Mouse (Mus musculus) embryo, embryonic 11.5 days (tissue): ENCODE data around the gene Zfp770.
"Not testable (repeated sequence)": the region's sequence is repeated elsewhere in the genome, so short reads cannot be mapped to it uniquely, and the experiment has no call there.

Source experiments
- DNase-seq: peaks from one replicate; pipeline ENCODE4 v3.0.0-alpha.2; 2012; ENCODE audit warnings: low read depth, low spot score

The Zfp770 gene

GRCm38 (mm10) chr2:114200932-114201559 is at the start of gene Zfp770:
Gene Zfp770 (minus strand): TSS chr2:114201469.
- peak; percentile 82 for DNase-seq

GRCm38 (mm10) chr2:114249440-114249839 is 48.2 kb upstream of the Zfp770 start:
- no peak for DNase-seq

DNA sequence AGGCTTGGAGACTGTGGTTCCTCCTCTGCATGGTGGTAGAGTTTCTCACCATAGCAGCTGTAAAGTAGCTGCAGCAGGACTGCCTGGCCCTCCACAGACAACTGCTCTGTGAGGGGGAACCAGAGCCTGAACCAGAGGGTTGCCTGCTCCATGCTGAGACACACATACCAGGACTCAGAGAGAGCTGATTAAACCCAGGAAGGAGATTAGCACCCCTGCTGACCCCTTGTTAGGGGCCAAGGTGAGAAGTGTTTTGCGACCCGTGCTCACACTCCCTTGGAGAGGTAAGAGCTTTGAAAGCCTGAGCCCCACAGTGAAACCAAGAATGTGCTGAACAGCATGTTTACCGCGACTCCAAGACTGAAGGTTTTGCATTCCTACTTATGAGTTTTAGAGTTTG is 36.4 kb upstream of the Zfp770 start:
- no peak for DNase-seq

DNA sequence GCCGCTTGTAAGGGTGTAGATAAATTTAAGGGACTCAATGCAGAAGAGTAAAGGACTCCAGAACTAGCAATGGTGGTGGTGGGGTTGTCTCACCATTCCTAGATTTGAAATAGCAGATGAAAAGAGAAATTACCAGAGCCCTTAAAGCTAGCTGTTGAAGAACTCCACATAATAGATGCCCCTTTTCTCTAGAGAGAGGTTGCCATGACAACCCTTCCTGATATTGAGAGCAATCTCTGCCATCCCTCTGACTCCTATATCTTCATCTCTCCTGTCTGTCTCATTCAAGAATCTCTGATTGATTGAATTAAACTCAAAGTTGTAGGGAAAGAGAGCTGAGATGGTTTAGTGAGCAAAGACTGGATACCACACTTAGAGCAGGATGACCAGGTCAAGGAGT is 35.3 kb upstream of the Zfp770 start:
- DNase-seq, result no peak

GRCm38 (mm10) chr2:114235584-114235983 is 34.3 kb upstream of the Zfp770 start:
- DNase-seq, result no peak

DNA sequence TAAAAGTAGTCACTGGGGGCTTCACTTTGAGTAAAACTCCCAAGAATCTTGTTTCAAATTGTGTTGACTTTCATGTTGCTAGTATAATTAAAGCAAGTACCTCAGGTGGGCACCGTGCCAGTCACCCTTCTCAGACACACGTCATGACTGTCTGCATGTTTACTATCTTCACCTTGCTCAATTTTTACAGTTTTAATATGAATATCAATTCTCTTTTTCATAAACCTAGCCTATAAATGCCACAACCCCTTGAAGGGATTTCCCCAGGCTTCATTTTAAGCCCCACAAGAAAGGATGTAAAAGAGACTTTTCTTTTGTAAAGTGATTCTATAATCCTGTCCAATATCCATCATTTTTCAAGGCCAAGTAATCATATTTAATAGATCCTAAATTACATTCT is 30.0 kb upstream of the Zfp770 start:
- DNase-seq, result no peak

DNA sequence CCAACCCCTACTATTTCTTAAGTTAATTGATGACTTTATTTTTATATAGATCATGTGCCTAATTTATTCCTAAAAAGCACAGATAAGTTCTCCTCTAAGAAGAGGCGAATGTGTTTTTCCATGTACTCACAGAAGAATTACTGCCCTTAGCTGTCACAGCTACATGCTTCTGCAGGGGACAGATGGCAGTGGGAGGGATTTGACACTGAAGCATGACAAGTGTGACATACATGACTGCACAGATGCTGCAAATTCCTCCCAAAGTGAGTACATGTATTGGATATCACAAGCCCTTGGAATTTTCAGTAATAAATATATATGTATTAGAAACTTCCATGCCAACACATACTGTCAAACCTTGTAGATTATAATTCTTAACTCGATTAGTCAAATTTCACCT is 27.4 kb upstream of the Zfp770 start:
- DNase-seq, result no peak

GRCm38 (mm10) chr2:114205036-114205435 is 3.8 kb upstream of the Zfp770 start:
- no peak for DNase-seq

- DNase-seq, result no peak
Observed at GRCm38 (mm10) chr2:114201574-114201973, 305 bp upstream of the Zfp770 start.

- no peak for DNase-seq
Observed at GRCm38 (mm10) chr2:114196421-114196820, 4.8 kb downstream of the Zfp770 start.

- not testable (repeated sequence) for DNase-seq
Observed at GRCm38 (mm10) chr2:114186924-114187323, 14.3 kb downstream of the Zfp770 start, which contains the start of gene Aqr. Gene Aqr (minus strand): TSS chr2:114187024.

DNA sequence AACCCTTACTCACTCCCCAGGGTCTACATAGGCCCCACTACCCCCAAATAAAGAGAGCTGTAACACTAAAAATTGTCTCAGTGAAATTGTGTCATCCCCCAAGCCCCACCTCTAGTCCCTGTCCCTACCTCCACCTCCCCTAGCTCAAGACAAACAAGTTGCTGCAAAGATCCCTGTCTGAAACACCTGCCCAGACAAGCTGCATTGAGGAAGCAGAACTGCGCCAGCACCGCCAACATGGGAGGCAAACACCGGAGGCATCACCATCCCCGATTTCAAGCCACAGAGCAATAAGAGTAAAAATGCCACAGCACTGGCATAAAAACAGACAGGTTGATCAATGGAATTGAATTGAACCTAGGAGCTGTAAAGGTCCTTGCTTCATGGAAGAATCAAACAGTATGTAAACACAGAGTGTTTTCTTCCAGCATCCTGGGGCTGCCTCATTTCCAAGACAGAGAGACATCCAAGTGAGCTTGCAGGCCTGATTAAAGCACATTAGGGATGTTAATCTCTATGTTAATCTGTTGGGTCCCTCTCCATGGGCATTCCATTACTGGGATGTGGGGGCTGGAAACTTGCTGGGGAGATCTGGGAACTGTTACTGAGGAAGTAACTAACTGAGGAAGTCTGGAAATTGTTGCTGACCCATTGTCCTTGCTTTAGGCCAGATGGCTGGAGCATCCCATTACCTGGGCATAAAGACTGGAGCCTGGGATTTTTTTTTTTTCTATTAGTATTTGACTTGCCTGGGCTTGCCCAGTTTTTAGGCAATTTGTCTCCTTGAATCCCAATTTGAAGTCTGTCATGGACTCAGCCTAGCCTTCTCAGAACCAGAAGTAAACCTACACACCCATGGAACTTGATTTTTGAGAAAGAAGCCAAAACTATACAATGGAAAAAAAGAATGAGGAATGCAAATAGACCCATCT is 23.2 kb downstream of the Zfp770 start:
- no peak for DNase-seq

DNA sequence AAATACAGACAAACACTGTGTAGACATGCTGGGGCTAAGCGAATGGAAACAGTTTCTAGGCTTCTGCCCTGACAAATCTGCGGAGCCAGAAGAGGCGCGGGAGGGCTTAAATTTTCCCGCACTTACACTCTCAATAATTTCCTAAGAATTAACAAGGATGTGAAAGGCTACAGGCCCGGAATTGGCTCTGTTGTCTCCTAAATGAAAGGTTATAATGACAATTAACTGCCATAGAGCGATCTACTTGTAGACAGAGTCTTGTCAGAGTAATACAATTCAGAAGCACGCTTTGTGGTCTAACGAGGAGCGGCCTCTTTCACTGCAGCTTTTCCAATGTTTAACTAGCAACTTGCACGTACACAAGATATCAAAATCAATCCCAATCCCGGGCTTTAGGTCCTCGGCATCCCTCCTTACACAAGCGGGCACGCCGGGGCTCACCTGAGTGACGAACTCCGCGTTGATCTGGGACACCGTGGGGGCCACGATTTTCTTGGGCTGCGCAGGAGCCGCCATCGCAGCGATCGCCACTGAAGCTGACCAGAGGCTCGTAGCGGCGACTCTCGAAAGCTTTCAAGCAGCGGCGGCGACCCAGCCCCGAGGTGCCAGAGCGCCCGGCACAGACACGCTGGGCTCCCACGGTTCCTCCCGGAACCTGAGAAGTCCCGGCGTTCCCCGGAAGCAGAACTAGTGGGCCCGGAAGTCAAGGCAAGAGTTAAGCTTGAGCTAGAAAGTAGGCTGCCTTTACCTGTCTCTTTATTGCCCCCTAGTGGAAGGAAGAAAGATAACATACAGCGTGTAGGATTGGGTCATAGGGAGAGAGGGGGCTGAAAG is 26.4 kb downstream of the Zfp770 start:
- DNase-seq, result peak; percentile 72

DNA sequence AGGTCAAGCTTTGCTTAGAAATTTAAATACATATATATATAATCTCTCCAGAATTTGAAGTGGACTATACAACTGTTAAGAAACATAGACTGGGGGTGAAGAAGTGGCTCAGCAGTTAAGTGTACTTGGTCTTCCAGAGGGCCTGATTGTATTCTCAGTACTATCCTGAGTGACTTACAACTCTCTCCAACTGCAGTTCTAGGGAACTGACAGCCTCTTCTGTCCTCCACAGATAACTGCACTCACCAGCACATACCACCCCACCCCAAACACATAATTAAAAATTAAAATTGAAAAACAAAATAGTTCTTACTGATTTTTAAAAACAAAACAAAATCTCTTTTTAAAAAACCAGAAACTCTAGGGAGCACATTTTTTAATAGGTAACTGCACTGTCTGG is 28.0 kb downstream of the Zfp770 start:
- no peak for DNase-seq

DNA sequence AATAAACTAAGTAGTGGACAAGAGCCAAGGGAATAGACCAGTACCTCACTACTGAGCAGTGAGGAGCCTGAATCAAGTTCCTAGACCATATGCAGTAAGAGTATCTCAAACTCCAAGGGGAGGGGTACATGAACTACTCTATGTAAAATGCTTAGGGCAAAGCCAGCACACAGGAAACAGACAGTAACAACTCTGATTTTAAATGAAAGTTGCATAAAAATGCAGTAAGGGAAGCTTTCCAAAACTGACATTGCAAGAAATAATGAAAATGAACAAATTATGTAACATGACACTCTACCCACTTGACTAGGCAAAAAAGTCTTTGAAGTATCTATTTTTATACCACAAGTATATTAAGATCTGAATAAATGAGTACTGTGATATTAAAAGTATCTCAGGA is 33.4 kb downstream of the Zfp770 start:
- DNase-seq, result no peak

- DNase-seq, result no peak
Observed at GRCm38 (mm10) chr2:114161978-114162377, 39.3 kb downstream of the Zfp770 start.

GRCm38 (mm10) chr2:114157345-114157744 is 43.9 kb downstream of the Zfp770 start:
- no peak for DNase-seq

DNA sequence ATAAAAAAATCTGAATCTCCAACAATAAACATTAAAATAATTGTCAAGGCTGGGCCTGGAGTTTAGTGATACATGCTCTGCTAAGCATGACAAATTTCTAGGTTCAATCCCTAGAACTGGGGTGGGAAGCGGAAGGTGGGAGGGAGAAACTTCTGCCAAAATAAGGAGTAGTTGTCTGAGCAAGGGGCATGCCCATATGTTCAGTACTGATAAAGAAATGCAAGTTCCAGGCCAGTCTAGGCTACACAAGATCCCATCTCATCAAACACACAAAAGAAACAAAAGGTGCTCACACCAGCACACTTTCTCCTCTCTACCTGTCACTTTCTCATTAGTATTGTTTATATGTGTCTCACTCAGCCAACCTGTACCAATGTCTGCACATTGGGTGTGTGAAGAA is 44.6 kb downstream of the Zfp770 start:
- no peak for DNase-seq

- DNase-seq, result no peak
Observed at GRCm38 (mm10) chr2:114153247-114153646, 48.0 kb downstream of the Zfp770 start.

GRCm38 (mm10) chr2:114146864-114147458 is 54.3 kb downstream of the Zfp770 start:
- DNase-seq, result no peak

- DNase-seq, result peak; percentile 5
Observed at GRCm38 (mm10) chr2:114145315-114145801, 55.9 kb downstream of the Zfp770 start.
